ENCODE assay signal across 8 mouse cellular contexts in genomic region chr10:81192968-81193501, GRCm38 (mm10). TPM values are rescaled to one million over a fixed set of nuclear protein-coding genes. Genes with fewer than 3 reads are reported as not detected.
DNase-seq lines count a peak whose midpoint lies in the region; ATAC-seq lines count a peak whose summit lies in the region.

No protein-coding gene starts in this region.

- 4% methylated on average over 19 of the region's 19 CpGs for WGBS in heart, embryonic 16.5 days
- WGBS in limb, embryonic 13.5 days = 7% methylated on average over 19 of the region's 19 CpGs
- WGBS in neural tube, embryonic 14.5 days = 5% methylated on average over 19 of the region's 19 CpGs

- ATAC-seq in heart, embryonic 16.5 days (replicated peaks; ENCODE audit: extremely low read depth, insufficient read depth, low FRiP score) = no peak; the same call in 1 of the 2 replicates
- ATAC-seq in limb, embryonic 13.5 days (ENCODE audit: low FRiP score, low read depth) = peak; percentile 18
- no peak; the same call in none of the 2 replicates for ATAC-seq in neural tube, embryonic 14.5 days (ENCODE audit: low read depth)

- peak overlapping the region; percentile 96 for H3K4me2 ChIP-seq in heart, embryonic 16.5 days (ENCODE audit: low read depth, low read length)
- H3K4me2 ChIP-seq in limb, embryonic 13.5 days (replicated peaks) = peak overlapping the region; percentile 95
- peak overlapping the region; percentile 98 for H3K4me2 ChIP-seq in neural tube, embryonic 14.5 days (ENCODE audit: low read depth, low read length)

- peak overlapping the region; percentile 100 for H3K27ac ChIP-seq in heart, embryonic 16.5 days (ENCODE audit: low read length)
- H3K27ac ChIP-seq in limb, embryonic 13.5 days = peak overlapping the region; percentile 93
- peak overlapping the region; percentile 97 for H3K27ac ChIP-seq in neural tube, embryonic 14.5 days (ENCODE audit: low read depth, low read length)

- peak overlapping the region; percentile 90 for H3K9ac ChIP-seq in heart, embryonic 16.5 days (ENCODE audit: low read length)
- peak overlapping the region; percentile 85 for H3K9ac ChIP-seq in limb, embryonic 13.5 days
- peak overlapping the region; percentile 78 for H3K9ac ChIP-seq in neural tube, embryonic 14.5 days (replicated peaks; ENCODE audit: low read depth, low read length)

- H3K27me3 ChIP-seq in heart, embryonic 16.5 days (ENCODE audit: control insufficient read depth, insufficient read depth, low read length) = 0 out of 2 replicates have a peak, but pooled peaks cover 7% of the 10 kb centered on the region
- H3K27me3 ChIP-seq in limb, embryonic 13.5 days = peaks cover 47% of the 10 kb centered on the region
- H3K27me3 ChIP-seq in neural tube, embryonic 14.5 days (ENCODE audit: control insufficient read depth, insufficient read depth, low read length) = no peaks in the 10 kb centered on the region

- H3K4me1 ChIP-seq in heart, embryonic 16.5 days (ENCODE audit: control insufficient read depth, insufficient read depth, low read length) = peaks cover 24% of the 10 kb centered on the region
- H3K4me1 ChIP-seq in limb, embryonic 13.5 days = peaks cover 28% of the 10 kb centered on the region
- peaks cover 5% of the 10 kb centered on the region for H3K4me1 ChIP-seq in neural tube, embryonic 14.5 days (ENCODE audit: control insufficient read depth, insufficient read depth, low read length)

- peaks cover 9% of the 10 kb centered on the region for H3K36me3 ChIP-seq in heart, embryonic 16.5 days (ENCODE audit: control insufficient read depth, insufficient read depth)
- peaks cover 30% of the 10 kb centered on the region for H3K36me3 ChIP-seq in limb, embryonic 13.5 days
- H3K36me3 ChIP-seq in neural tube, embryonic 14.5 days (ENCODE audit: control insufficient read depth, insufficient read depth, low read length) = peaks cover 10% of the 10 kb centered on the region

- H3K9me3 ChIP-seq in heart, embryonic 16.5 days (replicated peaks; ENCODE audit: control insufficient read depth, low read length) = no peaks in the 10 kb centered on the region
- no peaks in the 10 kb centered on the region for H3K9me3 ChIP-seq in limb, embryonic 13.5 days
- H3K9me3 ChIP-seq in neural tube, embryonic 14.5 days (ENCODE audit: control insufficient read depth, low read length) = no peaks in the 10 kb centered on the region

- peak; percentile 21 to 38 for DNase-seq in lung, adult 18-20 months
- no peak for DNase-seq in lung, postnatal 36 days
- peak; percentile 65 to 68 for DNase-seq in cerebellum, postnatal 14 days
- no peak for DNase-seq in adrenal gland, postnatal 4 days (ENCODE audit: low spot score in 2 of 2)
- DNase-seq in spleen, postnatal 14 days (ENCODE audit: low spot score in 2 of 2) = no peak

- H3K4me3 ChIP-seq in heart, embryonic 16.5 days (ENCODE audit: low read length) = peak overlapping the region; percentile 68
- peak overlapping the region; percentile 68 for H3K4me3 ChIP-seq in limb, embryonic 13.5 days
- peak overlapping the region; percentile 56 for H3K4me3 ChIP-seq in neural tube, embryonic 14.5 days (ENCODE audit: low read depth, low read length)

RNA-seq across cellular contexts. Expression of gene Nmrk2, which starts 8.8 kb away (rescaled TPM):
- 11.9 and 14.6 TPM in 2 replicates for polyA plus RNA-seq in heart, embryonic 16.5 days (2015; fragmentation: Nextera tagmentation; extraction: Ambion mirVana)
- 0.18 and 0.26 TPM in 2 replicates for polyA plus RNA-seq in limb, embryonic 13.5 days (2015; fragmentation: Nextera tagmentation; extraction: Ambion mirVana)
- not detected in 2 replicates for polyA plus RNA-seq in neural tube, embryonic 14.5 days (2014; fragmentation: Nextera tagmentation; extraction: Ambion mirVana)
- total RNA-seq in adrenal gland, postnatal 4 days (2021) = under 1 TPM in 1 of 2 experiments, not detected in 1; 0.20 TPM

RNA-seq across cellular contexts. Expression of gene 4930442H23Rik, which starts 9.4 kb away (rescaled TPM):
- polyA plus RNA-seq in heart, embryonic 16.5 days (2015; fragmentation: Nextera tagmentation; extraction: Ambion mirVana) = 0.11 TPM in 2 replicates
- not detected in 2 replicates for polyA plus RNA-seq in limb, embryonic 13.5 days (2015; fragmentation: Nextera tagmentation; extraction: Ambion mirVana)
- polyA plus RNA-seq in neural tube, embryonic 14.5 days (2014; fragmentation: Nextera tagmentation; extraction: Ambion mirVana) = not detected in 2 replicates
- total RNA-seq in adrenal gland, postnatal 4 days (2021) = not detected

RNA-seq across cellular contexts. Expression of gene Dapk3, which starts 10.2 kb away (rescaled TPM):
- 33.9 and 40.2 TPM in 2 replicates for polyA plus RNA-seq in heart, embryonic 16.5 days (2015; fragmentation: Nextera tagmentation; extraction: Ambion mirVana)
- 53.4 and 53.7 TPM in 2 replicates for polyA plus RNA-seq in limb, embryonic 13.5 days (2015; fragmentation: Nextera tagmentation; extraction: Ambion mirVana)
- 64.5 and 67.3 TPM in 2 replicates for polyA plus RNA-seq in neural tube, embryonic 14.5 days (2014; fragmentation: Nextera tagmentation; extraction: Ambion mirVana)
- total RNA-seq in adrenal gland, postnatal 4 days (2021) = 10 to 100 TPM; 53.4 to 63.6 TPM

RNA-seq across cellular contexts. Expression of gene Eef2, which starts 16.6 kb away (rescaled TPM):
- 435 and 443 TPM in 2 replicates for polyA plus RNA-seq in heart, embryonic 16.5 days (2015; fragmentation: Nextera tagmentation; extraction: Ambion mirVana)
- polyA plus RNA-seq in limb, embryonic 13.5 days (2015; fragmentation: Nextera tagmentation; extraction: Ambion mirVana) = 577 and 592 TPM in 2 replicates
- 373 and 452 TPM in 2 replicates for polyA plus RNA-seq in neural tube, embryonic 14.5 days (2014; fragmentation: Nextera tagmentation; extraction: Ambion mirVana)
- 1,000 to 10,000 TPM; 1,728 to 1,734 TPM for total RNA-seq in adrenal gland, postnatal 4 days (2021)

RNA-seq across cellular contexts. Expression of gene Pias4, which starts 25.3 kb away (rescaled TPM):
- polyA plus RNA-seq in heart, embryonic 16.5 days (2015; fragmentation: Nextera tagmentation; extraction: Ambion mirVana) = 34.7 and 37.5 TPM in 2 replicates
- polyA plus RNA-seq in limb, embryonic 13.5 days (2015; fragmentation: Nextera tagmentation; extraction: Ambion mirVana) = 62.2 and 62.3 TPM in 2 replicates
- 48.4 and 51.4 TPM in 2 replicates for polyA plus RNA-seq in neural tube, embryonic 14.5 days (2014; fragmentation: Nextera tagmentation; extraction: Ambion mirVana)
- 10 to 100 TPM; 34.0 to 34.4 TPM for total RNA-seq in adrenal gland, postnatal 4 days (2021)

Comparison
In these comparisons a context has a peak if more than half of its experiments do, and no peak if none do; other contexts are left out.
1. DNase-seq: peak in lung, adult 18-20 months (2 of 2) and cerebellum, postnatal 14 days (2 of 2); none in lung, postnatal 36 days (single experiment), adrenal gland, postnatal 4 days (0 of 2) and spleen, postnatal 14 days (0 of 2).
2. RNA of gene Nmrk2, which starts 8.8 kb away (polyA plus RNA-seq): 11.9 to 14.6 TPM in heart, embryonic 16.5 days; 0.18 to 0.26 TPM in limb, embryonic 13.5 days and not detected in neural tube, embryonic 14.5 days; every median in the first group is over 10 times any median in the second.
3. Peak in every context shown above with its lines, with median percentiles within 50 percentile points of each other: H3K27ac ChIP-seq, H3K4me2 ChIP-seq, H3K4me3 ChIP-seq and H3K9ac ChIP-seq.